Mouse (Mus musculus): ENCODE measurements at regions not wholly inside any gene's neighbourhood (a gene's known extent, or its start where the extent isn't known, plus 50 kb on each side); places are given as distances from the start of the nearest gene placed in this dataset.

DNA sequence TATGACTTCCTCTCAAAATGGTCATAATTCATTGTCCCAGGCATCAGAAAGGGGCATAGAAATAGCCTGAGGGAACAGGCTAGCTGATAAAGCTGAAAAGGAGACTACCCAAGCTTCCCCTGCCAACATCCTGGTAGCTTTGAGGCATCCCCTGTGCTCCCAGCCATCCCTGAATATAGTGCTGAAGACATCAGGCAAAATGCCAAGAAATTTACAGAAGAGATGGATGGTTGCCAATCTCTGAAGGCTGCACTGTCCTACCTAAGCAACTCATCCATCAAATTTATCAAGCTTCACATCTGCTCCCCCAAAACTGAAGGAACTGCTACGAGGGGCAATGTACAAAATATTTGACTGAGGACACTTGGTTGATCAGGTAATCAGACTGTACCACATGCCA is 146.9 kb downstream of the Anxa1 start:
- TF ChIP-seq CTCF (IDR thresholded peaks at IDR 0.05; ENCODE audit: low read depth): no peak
- no peak for TF ChIP-seq EP300 (IDR thresholded peaks at IDR 0.05; ENCODE audit: low read depth)
